Mouse (Mus musculus) hindbrain, embryonic 13.5 days (tissue): ENCODE data around the gene Gm47955. TPM values are rescaled to one million over a fixed set of nuclear protein-coding genes. Genes with fewer than 3 reads are reported as not detected.
A peak's percentile ranks its signal among the peaks of the same experiment; 100 is the strongest.
"Not testable (repeated sequence)": the region's sequence is repeated elsewhere in the genome, so short reads cannot be mapped to it uniquely, and the experiment has no call there.

Experiments used
- ATAC-seq: fragments of 200-750 bp; cut with Nextera tagmentation; 2 replicates; pipeline ENCODE4 v1.8.0; 2017; ENCODE audit warnings: moderate TSS enrichment; ENCODE audit not compliant: low FRiP score
- H3K27ac ChIP-seq: fragments of 300-500 bp; sonication (generic); 2 replicates; pipeline ENCODE4 v1.5.1; 2015; ENCODE audit warnings: inconsistent platforms, mild to moderate bottlenecking, moderate library complexity
- H3K27me3 ChIP-seq: fragments of 300-500 bp; sonication (generic); 2 replicates; pipeline ENCODE4 v1.6.1; 2015; ENCODE audit warnings: mild to moderate bottlenecking, inconsistent platforms
- H3K36me3 ChIP-seq: fragments of 300-500 bp; sonication (generic); 2 replicates; pipeline ENCODE4 v1.6.1; 2015; ENCODE audit warnings: mild to moderate bottlenecking, inconsistent platforms
- H3K4me1 ChIP-seq: fragments of 300-500 bp; sonication (generic); replicated peaks from 2 replicates; pipeline ENCODE4 v1.6.1; 2015; ENCODE audit warnings: inconsistent platforms
- H3K4me2 ChIP-seq: fragments of 300-500 bp; sonication (generic); 2 replicates; pipeline ENCODE4 v1.6.1; 2015; ENCODE audit warnings: inconsistent platforms, mild to moderate bottlenecking, moderate library complexity
- H3K4me3 ChIP-seq: fragments of 300-500 bp; sonication (generic); 2 replicates; pipeline ENCODE4 v1.5.1; 2015; ENCODE audit warnings: mild to moderate bottlenecking, inconsistent platforms
- H3K9ac ChIP-seq: fragments of 300-500 bp; sonication (generic); 2 replicates; pipeline ENCODE4 v1.6.1; 2015; ENCODE audit warnings: mild to moderate bottlenecking, inconsistent platforms
- H3K9me3 ChIP-seq: fragments of 300-500 bp; sonication (generic); 2 replicates; pipeline ENCODE4 v1.6.1; 2016; ENCODE audit warnings: inconsistent platforms
- WGBS: fragments of 180-500 bp; shearing (Covaris S2); methylation state at CpG from one replicate; pipeline ENCODE4 v1.1.7; 2015; 5-methylcytosine and 5-hydroxymethylcytosine counted together
- polyA plus RNA-seq: library from polyadenylated mRNA; unstranded; fragments of >200 nt; fragmentation: Nextera tagmentation; extraction: Ambion mirVana; gene quantifications from 2 replicates; pipeline ENCODE4 v1.2.1, GENCODE M21; 2015

Gm47955 gene
- polyA plus RNA-seq, 1 experiment from 2014 or later, result not detected

GRCm38 (mm10) chr1:82972046-82972445, 12.0 kb downstream of the Gm47955 start:
- no peak for ATAC-seq
- no peaks in the 10 kb centered on the region for H3K27me3 ChIP-seq
- 71% methylated on average over 4 of the region's 4 CpGs for WGBS

GRCm38 (mm10) chr1:82973244-82973643, 13.2 kb downstream of the Gm47955 start:
- Histone ChIP-seq H3K4me2 (no peak overlapping the region), H3K4me3 (no peak overlapping the region), H3K9me3 (no peaks in the 10 kb centered on the region), H3K9ac (no peak overlapping the region), H3K4me1 (no peaks in the 10 kb centered on the region), H3K27ac (no peak overlapping the region), H3K27me3 (no peaks in the 10 kb centered on the region), H3K36me3 (no peaks in the 10 kb centered on the region)
- 80% methylated on average over 1 of the region's 1 CpGs for WGBS
- no peak for ATAC-seq

More at GRCm38 (mm10) chr1:82972046-82972445, 12.0 kb downstream of the Gm47955 start:
- no peaks in the 10 kb centered on the region for H3K36me3 ChIP-seq
- H3K4me2 ChIP-seq, result no peak overlapping the region
- H3K4me1 ChIP-seq, result no peaks in the 10 kb centered on the region
- no peaks in the 10 kb centered on the region for H3K9me3 ChIP-seq
- H3K27ac ChIP-seq, result no peak overlapping the region
- no peak overlapping the region for H3K9ac ChIP-seq
- H3K4me3 ChIP-seq, result no peak overlapping the region

- no peak for ATAC-seq
- Histone ChIP-seq H3K27me3 (no peaks in the 10 kb centered on the region), H3K27ac (no peak overlapping the region), H3K4me1 (no peaks in the 10 kb centered on the region), H3K9me3 (no peaks in the 10 kb centered on the region), H3K4me3 (no peak overlapping the region), H3K4me2 (no peak overlapping the region), H3K9ac (no peak overlapping the region), H3K36me3 (no peaks in the 10 kb centered on the region)
- 71% methylated on average over 6 of the region's 6 CpGs for WGBS
These were observed 13.8 kb downstream of the Gm47955 start for GRCm38 (mm10) chr1:82973901-82974300.

GRCm38 (mm10) chr1:82974342-82974741, 14.3 kb downstream of the Gm47955 start:
- Histone ChIP-seq H3K9me3 (no peaks in the 10 kb centered on the region), H3K4me2 (no peak overlapping the region), H3K27me3 (no peaks in the 10 kb centered on the region), H3K9ac (no peak overlapping the region), H3K4me1 (no peaks in the 10 kb centered on the region), H3K27ac (no peak overlapping the region), H3K4me3 (no peak overlapping the region), H3K36me3 (no peaks in the 10 kb centered on the region)
- no peak for ATAC-seq
- WGBS, result 93% methylated on average over 9 of the region's 9 CpGs

- no peaks in the 10 kb centered on the region for H3K27me3 ChIP-seq
- no peaks in the 10 kb centered on the region for H3K36me3 ChIP-seq
- no peak overlapping the region for H3K4me3 ChIP-seq
- ATAC-seq, result no peak
- H3K4me2 ChIP-seq, result no peak overlapping the region
- H3K9me3 ChIP-seq, result no peaks in the 10 kb centered on the region
- H3K27ac ChIP-seq, result no peak overlapping the region
- 92% methylated on average over 5 of the region's 5 CpGs for WGBS
- H3K4me1 ChIP-seq, result no peaks in the 10 kb centered on the region
- H3K9ac ChIP-seq, result no peak overlapping the region
These were observed 15.7 kb downstream of the Gm47955 start for GRCm38 (mm10) chr1:82975750-82976149.

GRCm38 (mm10) chr1:82977840-82978239, 17.8 kb downstream of the Gm47955 start:
- Histone ChIP-seq H3K27ac (no peak overlapping the region), H3K9ac (no peak overlapping the region)

GRCm38 (mm10) chr1:82986738-82987137, 26.7 kb downstream of the Gm47955 start:
- Histone ChIP-seq H3K27ac (no peak overlapping the region), H3K4me3 (no peak overlapping the region)
- WGBS, result 93% methylated on average over 6 of the region's 6 CpGs

More at GRCm38 (mm10) chr1:82977840-82978239, 17.8 kb downstream of the Gm47955 start:
- Histone ChIP-seq H3K4me2 (no peak overlapping the region), H3K27me3 (no peaks in the 10 kb centered on the region), H3K9me3 (no peaks in the 10 kb centered on the region), H3K36me3 (no peaks in the 10 kb centered on the region), H3K4me3 (no peak overlapping the region), H3K4me1 (no peaks in the 10 kb centered on the region)
- ATAC-seq, result no peak

GRCm38 (mm10) chr1:82987530-82988198, 27.6 kb downstream of the Gm47955 start:
- Histone ChIP-seq H3K9me3 (peaks cover 7% of the 10 kb centered on the region), H3K4me1 (no peaks in the 10 kb centered on the region), H3K4me3 (no peak overlapping the region), H3K27ac (no peak overlapping the region), H3K36me3 (no peaks in the 10 kb centered on the region), H3K9ac (no peak overlapping the region), H3K4me2 (no peak overlapping the region), H3K27me3 (no peaks in the 10 kb centered on the region)
- WGBS, result 39% methylated on average over 4 of the region's 4 CpGs
- peak; percentile 69 for ATAC-seq

More at GRCm38 (mm10) chr1:82986738-82987137, 26.7 kb downstream of the Gm47955 start:
- H3K36me3 ChIP-seq, result no peaks in the 10 kb centered on the region
- H3K9me3 ChIP-seq, result peaks cover 7% of the 10 kb centered on the region
- H3K9ac ChIP-seq, result no peak overlapping the region
- H3K4me2 ChIP-seq, result no peak overlapping the region
- no peaks in the 10 kb centered on the region for H3K27me3 ChIP-seq
- no peaks in the 10 kb centered on the region for H3K4me1 ChIP-seq
- no peak for ATAC-seq

GRCm38 (mm10) chr1:82991062-82991461, 31.0 kb downstream of the Gm47955 start:
- 75% methylated on average over 4 of the region's 4 CpGs for WGBS
- no peak for ATAC-seq
- no peak overlapping the region for H3K9ac ChIP-seq
- no peaks in the 10 kb centered on the region for H3K4me1 ChIP-seq
- H3K27ac ChIP-seq, result no peak overlapping the region
- no peak overlapping the region for H3K4me3 ChIP-seq
- H3K27me3 ChIP-seq, result no peaks in the 10 kb centered on the region
- no peak overlapping the region for H3K4me2 ChIP-seq
- H3K9me3 ChIP-seq, result no peaks in the 10 kb centered on the region
- no peaks in the 10 kb centered on the region for H3K36me3 ChIP-seq

GRCm38 (mm10) chr1:82991596-82991995, 31.5 kb downstream of the Gm47955 start:
- 79% methylated on average over 3 of the region's 3 CpGs for WGBS
- no peak overlapping the region for H3K4me2 ChIP-seq
- H3K27ac ChIP-seq, result no peak overlapping the region
- no peaks in the 10 kb centered on the region for H3K9me3 ChIP-seq
- no peak overlapping the region for H3K4me3 ChIP-seq
- H3K9ac ChIP-seq, result no peak overlapping the region
- H3K27me3 ChIP-seq, result no peaks in the 10 kb centered on the region
- H3K36me3 ChIP-seq, result no peaks in the 10 kb centered on the region
- ATAC-seq, result no peak
- no peaks in the 10 kb centered on the region for H3K4me1 ChIP-seq

GRCm38 (mm10) chr1:82992093-82992492, 32.0 kb downstream of the Gm47955 start:
- Histone ChIP-seq H3K9me3 (no peaks in the 10 kb centered on the region), H3K4me3 (no peak overlapping the region), H3K27me3 (no peaks in the 10 kb centered on the region), H3K27ac (no peak overlapping the region), H3K36me3 (no peaks in the 10 kb centered on the region), H3K4me1 (no peaks in the 10 kb centered on the region), H3K4me2 (no peak overlapping the region), H3K9ac (no peak overlapping the region)
- 93% methylated on average over 6 of the region's 6 CpGs for WGBS
- no peak for ATAC-seq

- no peaks in the 10 kb centered on the region for H3K9me3 ChIP-seq
- no peak overlapping the region for H3K27ac ChIP-seq
- H3K4me3 ChIP-seq, result no peak overlapping the region
- WGBS, result 77% methylated on average over 3 of the region's 3 CpGs
- no peak overlapping the region for H3K4me2 ChIP-seq
- no peak for ATAC-seq
- no peaks in the 10 kb centered on the region for H3K4me1 ChIP-seq
- H3K27me3 ChIP-seq, result no peaks in the 10 kb centered on the region
- H3K36me3 ChIP-seq, result no peaks in the 10 kb centered on the region
- H3K9ac ChIP-seq, result no peak overlapping the region
These were observed 33.9 kb downstream of the Gm47955 start for GRCm38 (mm10) chr1:82993947-82994346.

GRCm38 (mm10) chr1:83000306-83000705, 40.2 kb downstream of the Gm47955 start, which contains the start of gene Gm47959:
TSS of gene Gm47959 (plus strand) at chr1:83000548.
- H3K4me1 ChIP-seq, ATAC-seq, H3K27me3 ChIP-seq, H3K36me3 ChIP-seq, H3K4me3 ChIP-seq, H3K9ac ChIP-seq, H3K27ac ChIP-seq, H3K9me3 ChIP-seq, H3K4me2 ChIP-seq: not testable (repeated sequence)
- WGBS, result 93% methylated on average over 9 of the region's 9 CpGs
